Mouse (Mus musculus) CH12.LX (cell line): ENCODE measurements around the gene Gm16223. TPM values are rescaled to one million over a fixed set of nuclear protein-coding genes. Genes with fewer than 3 reads are reported as not detected.

Source experiments
- DNase-seq: peaks from one replicate; pipeline ENCODE4 v3.0.0-alpha.2; 2013; ENCODE audit errors: extremely low read depth
- H3K27ac ChIP-seq: 2 replicates; pipeline ENCODE4 v1.5.1; 2012; ENCODE audit warnings: low read depth, mild to moderate bottlenecking, control low read depth, moderate library complexity; ENCODE audit not compliant: insufficient read depth
- H3K27me3 ChIP-seq: replicated peaks from 2 replicates; pipeline ENCODE3; 2012; ENCODE audit warnings: inconsistent platforms
- H3K36me3 ChIP-seq, 2 experiments: replicated peaks in 1 of 2; 2 replicates each; pipeline versions ENCODE3 to v1.6.1; 2012; ENCODE audit warnings: inconsistent platforms in 1 of 2, low read length in 1 of 2, mild to moderate bottlenecking in 1 of 2, mixed read lengths in 1 of 2, moderate library complexity in 1 of 2; ENCODE audit not compliant: control insufficient read depth in 1 of 2, insufficient read depth in 1 of 2
- H3K4me1 ChIP-seq, 2 experiments: 2 replicates each; pipeline ENCODE4 v1.6.1; 2012; ENCODE audit warnings: inconsistent platforms in 1 of 2, moderate library complexity in 1 of 2; ENCODE audit not compliant: insufficient read depth in 2 of 2, control insufficient read depth in 1 of 2
- H3K4me2 ChIP-seq: 2 replicates; pipeline ENCODE4 v1.6.1; 2012; ENCODE audit warnings: low read depth, mild to moderate bottlenecking, control low read depth; ENCODE audit not compliant: poor library complexity, insufficient read depth, severe bottlenecking
- H3K4me3 ChIP-seq, 3 experiments: fragments of 150-350 bp in 1 of 3; sonication (generic) in 1 of 3; replicated peaks in 1 of 3; 2 replicates each; pipeline versions ENCODE3 to v1.5.1; 2011 to 2012; ENCODE audit warnings: low read depth in 2 of 3, low read length in 2 of 3, mild to moderate bottlenecking in 2 of 3, moderate library complexity in 2 of 3, control low read depth in 1 of 3, improper control_type of control experiment in 1 of 3, inconsistent platforms in 1 of 3, mixed read lengths in 1 of 3; ENCODE audit not compliant: poor library complexity in 1 of 3
- H3K79me2 ChIP-seq: replicated peaks from 2 replicates; pipeline ENCODE4 v1.6.1; 2012; ENCODE audit warnings: mild to moderate bottlenecking, moderate library complexity; ENCODE audit not compliant: control insufficient read depth, poor library complexity, insufficient read depth, severe bottlenecking; ENCODE audit errors: extremely low read depth
- H3K9ac ChIP-seq: 2 replicates; pipeline ENCODE4 v1.6.1; 2012; ENCODE audit warnings: low read depth, mild to moderate bottlenecking, control low read depth, moderate library complexity; ENCODE audit not compliant: insufficient read depth
- H3K9me3 ChIP-seq: replicated peaks from 2 replicates; pipeline ENCODE3; 2012; ENCODE audit warnings: low read length, inconsistent platforms, mixed read lengths
- CHD1 ChIP-seq: IDR thresholded peaks from 2 replicates; pipeline ENCODE4 v1.6.1; 2012; ENCODE audit warnings: low read depth, low read length, improper control_type of control experiment, inconsistent platforms
- CHD2 ChIP-seq: IDR thresholded peaks from 2 replicates; pipeline ENCODE4 v1.6.1; 2011; ENCODE audit warnings: low read length, improper control_type of control experiment
- CTCF ChIP-seq, 2 experiments: IDR thresholded peaks in 1 of 2; conservative IDR thresholded peaks in 1 of 2; 2 replicates each; pipeline ENCODE4 v1.5.1; 2011 to 2012; ENCODE audit warnings: low read depth in 2 of 2, low read length in 2 of 2, improper control_type of control experiment in 1 of 2, inconsistent platforms in 1 of 2, mild to moderate bottlenecking in 1 of 2, moderate library complexity in 1 of 2
- E2F4 ChIP-seq: IDR thresholded peaks from 2 replicates; pipeline ENCODE4 v1.6.1; 2011; ENCODE audit warnings: low read depth, low read length, improper control_type of control experiment; ENCODE audit not compliant: insufficient replicate concordance
- ELF1 ChIP-seq: IDR thresholded peaks from 2 replicates; pipeline ENCODE4 v1.6.1; 2014; ENCODE audit warnings: low read depth, mild to moderate bottlenecking, inconsistent platforms, low read length, improper control_type of control experiment
- EP300 ChIP-seq: IDR thresholded peaks from 2 replicates; pipeline ENCODE4 v1.6.1; 2011; ENCODE audit warnings: low read length, improper control_type of control experiment
- ETS1 ChIP-seq: conservative IDR thresholded peaks from 2 replicates; pipeline ENCODE4 v1.6.1; 2012; ENCODE audit warnings: low read depth, mild to moderate bottlenecking, inconsistent platforms, low read length, improper control_type of control experiment, moderate library complexity
- HCFC1 ChIP-seq: IDR thresholded peaks from 2 replicates; pipeline ENCODE4 v1.6.1; 2012; ENCODE audit warnings: low read depth, mild to moderate bottlenecking, inconsistent platforms, low read length, improper control_type of control experiment
- IRF4 ChIP-seq: IDR thresholded peaks from 2 replicates; pipeline ENCODE4 v1.6.1; 2014; ENCODE audit warnings: low read depth, mild to moderate bottlenecking, inconsistent platforms, low read length, improper control_type of control experiment
- JUND ChIP-seq: conservative IDR thresholded peaks from 2 replicates; pipeline ENCODE4 v1.6.1; 2011; ENCODE audit warnings: low read depth, low read length, improper control_type of control experiment
- KAT2A ChIP-seq: IDR thresholded peaks from 2 replicates; pipeline ENCODE4 v1.6.1; 2012; ENCODE audit warnings: low read length, improper control_type of control experiment, inconsistent platforms; ENCODE audit not compliant: insufficient replicate concordance
- MAX ChIP-seq: IDR thresholded peaks from 2 replicates; pipeline ENCODE4 v1.6.1; 2011; ENCODE audit warnings: low read length, improper control_type of control experiment
- MAZ ChIP-seq: IDR thresholded peaks from 2 replicates; pipeline ENCODE4 v1.6.1; 2012; ENCODE audit warnings: low read depth, mild to moderate bottlenecking, inconsistent platforms, low read length, improper control_type of control experiment, moderate library complexity
- MEF2A ChIP-seq: IDR thresholded peaks from 2 replicates; pipeline ENCODE4 v1.6.1; 2014; ENCODE audit warnings: low read depth, mild to moderate bottlenecking, inconsistent platforms, low read length, improper control_type of control experiment, borderline replicate concordance
- NELFE ChIP-seq: IDR thresholded peaks from 2 replicates; pipeline ENCODE4 v1.6.1; 2011; ENCODE audit warnings: low read depth, low read length, improper control_type of control experiment
- POLR2A ChIP-seq: IDR thresholded peaks from 2 replicates; pipeline ENCODE4 v1.6.1; 2011; ENCODE audit warnings: low read depth, mild to moderate bottlenecking, improper control_type of control experiment, low read length
- POLR2AphosphoS2 ChIP-seq: IDR thresholded peaks from 2 replicates; pipeline ENCODE4 v1.6.1; 2011; ENCODE audit warnings: low read depth, low read length, improper control_type of control experiment
- RCOR1 ChIP-seq: conservative IDR thresholded peaks from 2 replicates; pipeline ENCODE4 v1.6.1; 2012; ENCODE audit warnings: low read depth, mild to moderate bottlenecking, inconsistent platforms, low read length, improper control_type of control experiment
- SIN3A ChIP-seq: IDR thresholded peaks from 2 replicates; pipeline ENCODE4 v1.6.1; 2012; ENCODE audit warnings: low read length, improper control_type of control experiment, inconsistent platforms
- TBP ChIP-seq: conservative IDR thresholded peaks from 2 replicates; pipeline ENCODE4 v1.6.1; 2011; ENCODE audit warnings: low read depth, low read length, improper control_type of control experiment
- TCF12 ChIP-seq: IDR thresholded peaks from 2 replicates; pipeline ENCODE4 v1.6.1; 2014; ENCODE audit warnings: low read depth, mild to moderate bottlenecking, inconsistent platforms, low read length, improper control_type of control experiment
- USF1 ChIP-seq: IDR thresholded peaks from 2 replicates; pipeline ENCODE4 v1.6.1; 2014; ENCODE audit warnings: low read depth, mild to moderate bottlenecking, inconsistent platforms, low read length, improper control_type of control experiment
- USF2 ChIP-seq: conservative IDR thresholded peaks from 2 replicates; pipeline ENCODE4 v1.6.1; 2011; ENCODE audit warnings: low read depth, low read length, improper control_type of control experiment
- ZC3H11A ChIP-seq: IDR thresholded peaks from 2 replicates; pipeline ENCODE4 v1.6.1; 2012; ENCODE audit warnings: low read depth, mild to moderate bottlenecking, inconsistent platforms, low read length, improper control_type of control experiment
- ZKSCAN1 ChIP-seq: IDR thresholded peaks from 2 replicates; pipeline ENCODE4 v1.6.1; 2012; ENCODE audit warnings: low read depth, inconsistent platforms, low read length, improper control_type of control experiment, borderline replicate concordance
- ZMIZ1 ChIP-seq: IDR thresholded peaks from 2 replicates; pipeline ENCODE4 v1.6.1; 2012; ENCODE audit warnings: low read depth, mild to moderate bottlenecking, inconsistent platforms, low read length, improper control_type of control experiment
- ZNF384 ChIP-seq: IDR thresholded peaks from 2 replicates; pipeline ENCODE4 v1.6.1; 2012; ENCODE audit warnings: low read depth, low read length, improper control_type of control experiment, inconsistent platforms
- dilution Hi-C: fragments of 300-500 bp; cut with MboI; formaldehyde crosslinking; loops from 2 replicates; pipeline ENCODE4 v1.14.3; 2020; ENCODE audit warnings: low sequenced_read_pairs; ENCODE audit not compliant: extremely low pct_unique_long_range_greater_than_20kb, extremely low pct_ligation_motif_present
- in situ Hi-C: fragments of 300-500 bp; cut with MboI; formaldehyde crosslinking; loops from 3 replicates; pipeline ENCODE4 v1.14.3; 2019; ENCODE audit warnings: low sequenced_read_pairs, low pct_ligation_motif_present, low pct_unique_long_range_greater_than_20kb, mixed read lengths
- polyA plus RNA-seq: library from polyadenylated mRNA; unstranded; fragments of >175 nt; gene quantifications from 2 replicates; pipeline ENCODE4 v1.2.1, GENCODE M21; 2012; ENCODE audit warnings: low read depth; ENCODE audit not compliant: insufficient read length
- total RNA-seq, 2 experiments: library from RNA; depleted of rRNA; stranded (reverse); fragments of 300-350 nt in 1 of 2; fragments of >200 nt in 1 of 2; gene quantifications; 2 replicates each; pipeline ENCODE4 v1.2.3; 2012 to 2014

Gene Gm16223
- total and polyA plus RNA-seq, 3 experiments = not detected

GRCm38 (mm10) chr5:42211554-42212338, 144.0 kb downstream of the Gm16223 start:
- DNase-seq = no peak
- H3K27me3 ChIP-seq = no peaks in the 10 kb centered on the region
- H3K27ac ChIP-seq = no peak overlapping the region
- TF ChIP-seq POLR2AphosphoS2 (no peak), CHD2 (no peak), USF2 (no peak), SIN3A (no peak), CHD1 (no peak), JUND (no peak), MAX (no peak), TBP (no peak), HCFC1 (no peak), POLR2A (no peak), TCF12 (no peak), ZC3H11A (no peak), ETS1 (no peak), USF1 (no peak), MAZ (no peak), RCOR1 (no peak), NELFE (no peak)
- dilution Hi-C loops (no loop called here), in situ Hi-C loops (no loop called here)
- no peaks in the 10 kb centered on the region for H3K79me2 ChIP-seq
- no peak overlapping the region for H3K4me2 ChIP-seq
- H3K9ac ChIP-seq = no peak overlapping the region
- no peaks in the 10 kb centered on the region for H3K36me3 ChIP-seq
- H3K4me1 ChIP-seq = no peaks in the 10 kb centered on the region
- no peak overlapping the region for H3K4me3 ChIP-seq
- H3K9me3 ChIP-seq = no peaks in the 10 kb centered on the region

GRCm38 (mm10) chr5:42212353-42212752, 144.6 kb downstream of the Gm16223 start:
- no peak for TF ChIP-seq CTCF (conservative IDR thresholded peaks at IDR 0.05 in 1 of 2, IDR thresholded peaks at IDR 0.05 in 1 of 2; ENCODE audit: low read depth in 2 of 2, low read length in 2 of 2)
- no peak for TF ChIP-seq POLR2A
- no peak for TF ChIP-seq USF1
- no peak for TF ChIP-seq ZKSCAN1
- no peak for TF ChIP-seq ZMIZ1
- TF ChIP-seq EP300 = no peak
- no peak for TF ChIP-seq TBP
- TF ChIP-seq ZC3H11A = no peak
- no peak for TF ChIP-seq E2F4
- TF ChIP-seq NELFE = no peak
- TF ChIP-seq RCOR1 = no peak
- no peak for TF ChIP-seq MAZ
- no peak for TF ChIP-seq IRF4
- TF ChIP-seq MEF2A = no peak
- no peak for TF ChIP-seq ZNF384
- no peak for TF ChIP-seq ELF1
- no peak for TF ChIP-seq HCFC1
- no peak for TF ChIP-seq KAT2A
- in situ Hi-C loops = no loop called here
- Histone ChIP-seq H3K4me2 (no peak overlapping the region), H3K27ac (no peak overlapping the region), H3K27me3 (no peaks in the 10 kb centered on the region), H3K4me3 (no peak overlapping the region), H3K4me1 (no peaks in the 10 kb centered on the region), H3K9me3 (no peaks in the 10 kb centered on the region), H3K36me3 (no peaks in the 10 kb centered on the region), H3K9ac (no peak overlapping the region), H3K79me2 (no peaks in the 10 kb centered on the region)
- dilution Hi-C loops = no loop called here
- DNase-seq = no peak
